Mouse (Mus musculus) mature B cell (primary cell): ENCODE results near the gene Wdsub1.

Source experiments
- in situ Hi-C: fragments of 300-500 bp; cut with MboI; formaldehyde crosslinking; loops from 2 replicates; pipeline ENCODE4 v1.14.3; 2019

Wdsub1 gene

GRCm38 (mm10) chr2:59805595-59805994, 76.8 kb downstream of the Wdsub1 start:
- in situ Hi-C loops = no loop called here

GRCm38 (mm10) chr2:59802722-59803387, 79.5 kb downstream of the Wdsub1 start:
- in situ Hi-C loops = no loop called here
